Mouse (Mus musculus) right cerebral cortex, postnatal 36 days (tissue): ENCODE results near the gene Abhd17b.
"Not testable (repeated sequence)": the region's sequence is repeated elsewhere in the genome, so short reads cannot be mapped to it uniquely, and the experiment has no call there.

Experiments
- DNase-seq, 2 experiments: peaks; one replicate each; pipeline ENCODE4 v3.0.0; 2022; ENCODE audit warnings: low spot score in 2 of 2, mixed read lengths in 1 of 2

The Abhd17b gene

DNA sequence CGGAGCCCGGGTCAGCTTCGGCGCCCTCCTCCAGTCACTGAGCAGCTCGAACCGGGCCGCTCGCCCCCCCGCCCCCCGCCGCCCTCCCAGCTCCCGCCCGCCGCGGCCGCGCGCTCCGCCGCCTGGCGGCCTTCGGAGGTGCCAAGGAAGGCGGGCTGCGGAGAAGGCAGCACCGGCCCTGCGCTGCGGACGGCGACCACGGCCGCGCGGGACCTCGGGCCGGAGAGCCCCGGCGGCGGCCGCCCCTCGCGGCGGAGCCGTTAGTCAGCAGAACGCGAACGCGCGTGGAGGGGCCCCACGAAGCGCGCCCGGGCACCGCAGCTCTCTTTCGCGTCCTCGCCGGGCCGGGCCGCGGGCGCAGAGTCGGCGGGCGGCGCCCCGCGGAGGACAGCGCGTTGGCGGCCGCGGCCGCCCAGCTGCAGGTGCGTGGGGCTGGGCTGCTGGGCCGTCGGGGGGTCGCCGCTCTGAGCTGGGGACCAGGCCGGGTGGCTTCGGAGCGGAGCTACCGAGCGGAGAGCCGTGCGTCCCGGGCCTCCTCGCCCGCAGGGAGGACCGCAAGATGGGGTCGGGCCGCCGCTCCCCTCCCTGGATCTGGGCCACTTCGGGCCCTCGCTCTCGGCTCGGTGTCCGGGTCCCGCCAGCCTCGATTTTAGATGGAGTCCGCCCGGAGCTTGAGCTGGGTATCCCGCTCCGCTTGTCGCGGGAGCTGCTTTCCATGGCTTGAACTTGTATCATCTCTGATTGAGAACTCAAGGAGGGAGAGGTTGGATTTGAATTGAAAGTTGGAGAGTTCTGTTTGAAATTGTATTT lies at the start of gene Abhd17b:
Gene Abhd17b (plus strand): TSS at position 14 of the 810 bp plus-strand sequence.
- peak in 1 of 2 experiments; percentile 16 for DNase-seq

DNA sequence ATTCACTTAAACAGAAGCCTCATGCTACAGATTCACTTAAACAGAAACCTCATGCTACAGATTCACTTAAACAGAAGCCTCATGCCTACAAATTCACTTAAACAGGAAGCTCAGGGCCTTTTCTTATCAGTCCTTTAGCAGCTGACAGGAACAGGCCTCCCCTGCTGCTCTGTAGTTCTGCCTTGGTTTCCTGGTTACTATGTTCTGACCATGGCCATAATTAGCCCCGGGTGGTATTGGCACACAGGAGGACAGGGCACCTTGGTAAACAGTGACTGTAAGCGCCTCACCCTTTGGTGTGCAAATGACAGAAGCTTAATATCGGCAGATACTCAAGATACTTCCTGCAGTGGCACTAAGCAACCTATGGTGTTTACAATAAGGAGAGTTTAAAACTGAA lies 49.1 kb upstream of the Abhd17b start:
- no peak for DNase-seq

DNA sequence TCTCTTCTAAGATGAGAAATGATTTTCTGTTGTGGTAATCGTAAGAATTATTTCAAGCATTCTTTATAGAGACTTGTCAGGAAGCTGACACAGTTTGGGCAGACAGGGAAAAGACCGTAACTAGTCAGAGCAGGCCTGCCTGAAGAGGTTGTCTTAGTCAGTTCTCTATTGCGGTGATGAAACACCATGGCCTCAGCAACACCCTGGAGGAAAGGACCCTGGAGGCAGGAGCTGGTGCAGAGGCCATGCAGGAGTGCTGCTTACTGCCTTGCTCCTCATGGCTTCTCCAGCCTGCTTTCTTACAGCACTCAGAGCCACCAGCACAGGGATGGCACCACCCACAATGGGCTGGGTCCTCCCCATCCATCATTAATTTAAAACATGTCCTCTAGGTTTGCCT lies 47.7 kb upstream of the Abhd17b start:
- no peak for DNase-seq

DNA sequence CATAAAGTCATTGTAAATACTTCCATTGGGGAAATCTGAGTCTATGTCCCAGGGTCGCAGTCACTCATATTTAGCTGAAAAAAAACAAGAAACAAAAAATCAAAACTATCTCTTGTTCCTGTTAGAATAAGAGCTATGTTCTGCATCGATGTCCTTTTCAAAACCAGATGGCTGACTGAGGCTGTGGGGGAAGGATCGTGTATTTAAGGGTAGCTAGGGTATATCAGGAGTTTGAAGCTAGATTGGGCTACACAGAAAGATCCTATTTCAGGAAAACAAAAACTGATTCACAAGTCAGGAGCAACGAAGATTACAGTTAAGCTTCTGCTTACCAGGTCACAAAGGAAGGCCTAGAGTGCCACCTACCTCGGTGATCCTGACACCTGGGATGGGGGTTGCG lies 42.7 kb upstream of the Abhd17b start:
- no peak for DNase-seq

DNA sequence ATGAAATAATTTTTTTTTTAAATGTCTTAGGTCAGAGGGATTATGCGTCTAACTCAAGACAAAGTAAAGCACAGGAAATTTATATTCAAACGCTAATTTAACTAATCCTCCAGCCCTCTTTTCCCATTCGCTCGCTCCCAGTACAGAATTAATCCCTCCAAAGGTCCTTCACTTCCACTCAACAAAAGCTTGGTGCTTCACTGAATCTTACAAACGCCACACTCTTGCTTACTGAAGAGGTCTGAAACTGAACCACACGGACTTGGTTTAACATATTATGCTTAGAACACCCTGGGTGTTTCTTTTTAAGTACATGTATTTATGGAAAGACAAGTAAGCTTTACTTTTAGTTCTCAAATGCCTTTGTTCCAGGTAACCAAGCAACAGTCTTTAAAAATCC lies 41.7 kb upstream of the Abhd17b start:
- DNase-seq: no peak

DNA sequence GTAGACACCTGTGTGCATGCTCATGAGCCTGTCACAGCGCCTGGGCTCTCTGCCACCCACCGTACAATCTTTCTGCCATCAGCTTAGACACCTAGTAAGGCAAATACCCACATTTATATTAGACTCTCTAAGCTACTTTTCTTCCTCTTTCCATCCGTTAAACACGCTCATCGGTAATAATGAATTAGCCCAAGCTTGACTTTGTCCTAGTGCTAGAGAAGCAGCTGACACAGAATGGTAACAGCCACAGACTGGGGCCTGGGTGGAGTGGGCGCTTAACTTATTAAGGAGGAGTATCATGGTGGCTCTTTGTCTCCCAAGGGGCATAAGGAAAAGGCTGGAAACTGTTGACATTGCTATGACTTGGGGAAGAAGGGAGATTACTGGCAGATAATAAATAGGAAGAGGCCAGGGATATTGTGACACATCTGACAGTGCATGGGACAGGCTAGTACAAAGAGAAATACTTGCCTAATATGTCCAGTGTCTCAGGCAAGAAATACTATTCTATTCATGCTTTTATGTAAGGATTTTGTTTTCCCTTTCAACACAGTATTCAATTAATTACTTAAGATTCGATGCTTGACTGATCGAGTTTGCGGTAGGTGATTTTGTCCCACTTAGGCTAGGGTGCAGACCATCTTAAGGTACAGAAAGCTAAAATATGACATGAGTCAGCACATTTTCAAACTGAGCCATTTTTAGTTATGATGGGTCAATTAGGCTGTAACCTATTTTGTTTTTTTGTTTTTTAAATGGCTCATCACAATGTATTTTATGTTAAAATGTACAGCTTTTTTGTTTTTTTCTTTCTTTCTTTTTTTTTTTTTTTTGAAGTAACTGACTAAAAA lies 41.0 kb upstream of the Abhd17b start:
- no peak for DNase-seq

DNA sequence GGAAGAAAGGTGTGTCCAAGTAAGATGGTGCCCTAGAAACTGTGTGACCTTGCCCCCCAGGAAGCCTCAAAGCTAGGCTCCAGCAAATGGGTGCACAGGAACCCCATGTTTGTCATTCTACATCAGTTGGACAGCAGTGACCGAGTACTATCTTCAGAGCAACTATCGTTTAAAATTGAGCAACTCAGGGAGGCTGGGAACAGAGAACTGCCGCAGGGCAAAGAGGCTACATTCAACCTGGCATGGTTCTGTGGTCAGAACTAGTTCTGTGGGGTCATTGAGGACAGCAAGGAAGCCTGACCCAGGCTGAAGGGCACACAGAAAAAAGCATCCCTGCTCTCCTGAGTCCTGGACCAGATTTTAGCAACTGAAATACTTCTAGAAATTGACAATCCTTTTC lies 37.2 kb upstream of the Abhd17b start:
- no peak for DNase-seq

DNA sequence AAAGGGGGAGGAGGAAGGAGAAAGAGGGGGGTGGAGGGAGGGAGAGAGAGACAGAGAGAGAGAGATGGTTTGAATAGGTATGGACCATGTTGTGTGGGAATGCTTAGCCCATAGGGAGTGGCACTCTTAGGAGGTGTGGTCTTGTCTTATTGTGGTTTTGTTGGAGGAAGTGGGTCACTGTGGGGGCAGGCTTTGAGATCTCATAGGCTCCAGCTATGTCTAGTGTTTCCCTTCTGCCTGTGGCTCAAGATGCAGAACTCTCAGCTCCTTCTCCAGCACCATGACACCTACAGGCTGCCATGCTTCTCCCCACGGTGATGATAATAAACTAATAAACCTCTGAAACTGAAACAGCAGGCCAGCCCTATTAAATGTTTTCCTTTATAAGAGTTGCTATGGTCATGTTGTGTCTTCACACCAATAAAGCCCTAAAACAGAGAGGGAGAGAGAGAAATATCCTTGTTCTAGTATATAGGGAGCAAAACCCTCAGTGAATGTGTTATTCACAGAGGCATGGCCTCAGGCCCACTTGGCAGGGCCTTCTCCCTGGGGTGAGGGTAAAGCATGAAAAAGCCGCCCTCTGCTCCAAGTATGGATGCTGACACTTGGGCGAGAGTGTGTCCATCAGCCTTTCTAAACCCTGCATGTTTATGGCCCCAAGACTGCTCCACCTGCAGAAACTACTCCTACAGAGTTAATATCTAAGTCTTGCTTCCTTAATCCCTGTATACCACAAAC lies 29.4 kb upstream of the Abhd17b start:
- DNase-seq: no peak

DNA sequence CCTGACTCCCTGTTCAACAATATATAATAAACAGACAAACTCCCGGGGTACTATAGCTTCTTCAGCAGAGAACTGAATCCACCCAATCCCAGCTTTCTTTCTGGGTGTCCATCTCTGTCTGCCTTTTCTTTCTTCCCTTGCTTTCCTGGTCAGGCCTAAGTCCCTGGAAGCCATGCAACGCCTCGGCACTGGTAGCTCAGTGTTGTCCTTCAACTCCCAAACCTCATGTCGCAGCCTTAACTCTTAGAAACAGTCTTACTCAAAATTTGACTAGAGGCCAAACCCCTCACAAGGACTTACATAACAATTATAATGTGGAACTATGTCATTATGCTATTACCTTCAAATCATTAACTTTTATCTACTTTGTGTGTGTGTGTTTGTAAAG lies 28.8 kb upstream of the Abhd17b start:
- no peak for DNase-seq

DNA sequence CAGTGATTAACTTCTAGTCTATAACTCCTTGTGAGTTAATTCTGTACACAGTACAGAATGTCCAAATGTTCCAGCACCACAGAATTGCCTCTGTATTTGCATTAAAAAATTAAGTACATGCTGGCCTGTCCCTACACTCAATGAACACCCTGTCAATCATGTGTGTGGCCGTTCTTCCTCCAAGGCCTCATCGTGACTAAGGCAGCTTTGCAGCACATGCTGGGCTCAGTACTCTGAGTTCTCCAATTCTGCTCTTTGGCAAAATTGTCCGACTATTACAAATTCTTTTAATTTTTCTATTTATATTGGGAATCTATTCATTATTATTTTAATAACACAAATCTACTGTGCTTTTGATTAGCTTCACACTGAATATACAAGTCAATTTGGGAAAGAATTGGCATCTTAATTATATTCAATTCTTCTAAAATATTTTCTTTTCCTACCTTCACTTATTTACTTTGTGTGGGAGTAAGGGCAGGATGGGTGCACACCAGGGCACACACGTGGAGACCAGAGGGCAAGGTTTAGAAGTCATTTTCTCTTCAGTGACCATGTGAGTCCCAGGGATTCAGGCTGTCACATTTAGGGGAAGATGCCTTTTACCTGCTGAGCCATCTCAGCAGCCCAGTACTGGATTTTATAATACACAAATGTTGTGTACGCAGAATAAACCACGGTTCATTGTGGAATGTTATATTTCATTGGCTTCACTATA lies 26.6 kb upstream of the Abhd17b start:
- DNase-seq: no peak

DNA sequence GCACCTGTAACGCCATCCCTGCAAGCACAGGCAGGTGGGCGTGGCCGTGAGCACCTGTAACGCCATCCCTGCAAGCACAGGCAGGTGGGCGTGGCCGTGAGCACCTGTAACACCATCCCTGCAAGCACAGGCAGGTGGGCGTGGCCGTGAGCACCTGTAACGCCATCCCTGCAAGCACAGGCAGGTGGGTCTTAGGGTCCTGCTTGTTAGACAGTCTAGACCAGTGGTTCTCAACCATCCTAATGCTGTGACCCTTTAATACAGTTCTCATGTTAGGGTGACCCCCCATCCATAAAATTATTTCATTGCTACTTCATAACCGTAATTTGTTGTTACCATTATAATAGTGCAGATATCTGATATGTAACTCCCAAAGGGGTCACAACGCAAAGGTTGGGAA lies 24.5 kb upstream of the Abhd17b start:
- DNase-seq: not testable (repeated sequence)

DNA sequence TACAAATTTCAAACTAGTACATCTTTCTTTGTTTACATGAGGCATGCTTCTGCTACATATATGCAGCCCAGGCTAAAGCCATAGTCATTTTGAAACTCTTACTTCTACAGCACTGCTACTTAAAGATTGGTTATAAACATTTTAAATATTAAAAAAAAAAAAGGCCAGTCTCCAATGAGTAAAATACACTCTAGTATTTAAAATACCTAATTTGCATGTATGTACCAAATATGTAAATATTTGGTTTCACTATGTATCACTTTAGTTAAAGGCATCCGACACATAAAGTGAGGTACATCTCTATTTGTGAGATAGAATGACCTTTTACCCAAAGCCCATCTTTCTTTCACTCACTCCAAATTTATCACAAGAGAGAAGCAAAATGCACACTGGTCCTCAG lies 24.0 kb upstream of the Abhd17b start:
- DNase-seq: no peak

DNA sequence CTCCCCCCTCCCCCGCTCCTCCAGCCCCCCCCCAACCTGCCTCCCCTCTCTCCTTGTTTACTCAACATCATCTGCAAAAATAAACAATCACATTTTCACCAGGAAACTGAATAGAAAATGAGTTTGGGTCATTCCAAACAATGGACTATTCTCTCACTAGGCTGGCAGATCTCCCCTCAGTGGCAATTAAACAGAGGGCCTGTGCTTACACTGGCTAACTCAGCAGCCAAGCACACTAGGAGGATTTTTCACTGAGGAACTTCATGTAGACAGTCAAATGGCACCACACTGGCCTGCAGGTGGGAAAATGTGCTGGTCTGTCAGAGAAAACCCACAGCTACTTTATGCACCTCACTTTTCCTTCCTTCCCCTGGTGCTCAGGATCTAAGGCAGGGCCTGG lies 23.5 kb upstream of the Abhd17b start:
- DNase-seq: no peak

DNA sequence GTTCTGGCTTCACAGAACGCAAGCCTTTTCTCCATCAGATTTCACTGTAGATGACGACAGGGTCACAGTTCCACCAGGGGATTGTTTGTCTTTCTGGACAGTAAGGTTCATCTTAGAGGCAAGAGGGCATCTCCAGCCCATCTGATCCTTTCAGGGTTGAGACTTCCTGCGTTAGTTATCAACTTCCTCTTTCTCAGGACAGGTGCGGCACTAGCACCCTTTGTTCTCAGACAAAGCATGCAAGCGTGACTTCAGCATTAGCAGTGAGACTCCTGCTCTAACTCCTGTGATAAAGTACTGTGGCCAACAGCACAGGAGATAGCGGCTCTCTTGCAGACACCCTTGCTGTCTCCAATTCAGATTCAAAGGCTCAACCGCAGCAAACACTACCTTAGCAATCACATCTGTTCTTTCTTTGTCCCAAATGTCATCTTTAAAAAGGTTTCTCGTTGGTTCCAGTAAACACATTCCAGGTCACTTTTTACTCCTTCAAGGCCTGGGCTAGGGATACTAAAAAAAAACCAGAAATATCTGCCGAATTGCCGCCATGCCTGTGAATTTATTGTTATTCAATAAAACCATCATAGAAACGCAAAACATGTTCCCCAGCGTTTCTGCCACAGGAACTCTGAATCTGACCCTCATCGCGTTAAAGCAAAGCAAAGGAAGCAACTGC lies 22.2 kb upstream of the Abhd17b start:
- no peak for DNase-seq

DNA sequence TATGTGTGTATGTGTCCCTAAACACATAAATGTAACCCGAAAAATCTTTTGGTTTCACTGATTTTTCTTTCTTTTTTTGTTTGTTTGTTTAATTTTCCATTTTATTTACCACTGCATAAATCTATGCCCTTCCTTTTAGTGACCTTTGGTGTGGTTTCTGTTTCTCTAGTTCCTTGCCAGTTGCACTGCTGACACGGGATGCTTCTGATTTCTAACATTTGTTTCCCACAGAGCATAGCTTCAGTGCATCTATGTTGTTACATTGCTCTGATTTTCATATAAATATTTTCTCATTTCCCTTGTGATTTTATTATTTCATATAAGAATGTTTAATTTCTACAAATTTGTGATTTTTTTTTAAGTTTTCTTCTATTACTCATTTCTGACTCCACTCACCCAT lies 17.6 kb upstream of the Abhd17b start:
- DNase-seq: no peak

DNA sequence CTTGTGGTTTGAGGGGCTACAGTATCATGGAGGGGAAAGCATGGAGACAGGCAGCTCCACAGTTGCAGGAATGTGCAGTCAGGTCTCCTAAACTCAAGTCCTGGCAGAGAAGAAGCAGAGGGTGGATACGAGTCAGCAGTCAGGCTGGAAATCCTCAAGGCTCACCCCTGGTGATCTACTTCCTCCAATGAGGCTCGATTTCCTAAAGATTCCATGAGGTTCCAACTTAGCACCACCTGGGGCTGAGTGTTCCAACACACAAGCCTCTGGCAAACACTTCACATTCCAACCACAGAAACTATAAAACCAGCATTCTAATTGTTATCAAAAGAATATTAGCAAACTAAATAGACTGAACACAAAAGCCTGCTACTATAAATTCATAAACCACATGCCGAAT lies 16.1 kb upstream of the Abhd17b start:
- DNase-seq: no peak

DNA sequence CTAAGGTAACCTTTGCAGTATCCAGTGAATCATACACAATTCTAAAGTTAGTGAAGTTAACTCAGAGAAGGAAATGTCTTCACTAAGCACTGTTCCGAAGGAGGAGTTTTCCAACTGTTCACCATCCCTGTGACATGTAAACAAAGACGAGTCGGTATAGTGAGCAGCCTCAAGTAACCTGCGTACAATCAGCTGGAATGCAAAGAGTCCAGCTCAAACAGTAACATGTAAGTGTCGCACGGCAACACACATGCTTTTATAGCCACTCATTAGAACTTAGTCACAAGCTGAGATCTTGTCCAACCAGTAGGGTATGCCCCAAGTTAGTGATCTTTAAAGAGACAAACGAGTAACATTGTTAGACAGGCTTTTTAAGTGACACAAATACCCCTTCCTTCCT lies 15.3 kb upstream of the Abhd17b start:
- DNase-seq: no peak

DNA sequence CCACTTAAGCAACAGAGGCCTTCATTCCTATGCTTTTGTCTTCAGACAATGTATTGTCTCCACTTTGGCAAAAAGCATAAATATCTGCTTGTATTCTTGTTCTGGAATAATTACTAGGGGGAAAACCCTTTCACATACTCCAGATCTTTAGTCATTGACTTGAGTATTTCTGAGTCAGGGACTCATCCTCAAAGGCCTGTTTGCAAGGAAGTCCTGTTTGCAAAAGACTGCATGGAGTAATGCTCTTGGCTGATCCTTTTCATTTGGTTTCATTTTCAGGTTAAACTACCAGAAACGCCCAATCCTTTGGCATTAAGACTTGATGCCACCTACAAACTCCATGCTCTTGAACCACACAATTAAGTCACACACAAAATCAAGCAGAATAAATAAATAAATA lies 9.1 kb upstream of the Abhd17b start:
- DNase-seq: no peak

DNA sequence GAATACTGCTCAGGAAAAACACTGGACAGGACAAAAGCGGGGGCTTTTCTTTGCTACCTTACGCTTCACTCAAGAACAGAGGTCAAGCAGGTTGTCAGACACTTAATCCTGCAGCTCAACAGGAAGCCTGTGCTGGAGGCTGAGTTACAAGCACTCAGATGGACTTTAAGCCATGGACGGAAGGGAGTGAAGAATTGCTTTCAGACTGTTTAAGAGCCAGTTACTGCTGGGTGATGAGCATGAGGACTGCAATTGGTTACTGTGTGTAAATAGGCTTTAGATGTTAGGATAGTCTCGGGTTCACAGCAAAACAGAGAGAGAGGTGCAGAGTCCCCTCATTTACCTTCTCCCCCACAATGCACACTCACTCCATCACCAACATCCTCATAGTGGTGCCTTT lies 7.7 kb upstream of the Abhd17b start:
- DNase-seq: no peak

DNA sequence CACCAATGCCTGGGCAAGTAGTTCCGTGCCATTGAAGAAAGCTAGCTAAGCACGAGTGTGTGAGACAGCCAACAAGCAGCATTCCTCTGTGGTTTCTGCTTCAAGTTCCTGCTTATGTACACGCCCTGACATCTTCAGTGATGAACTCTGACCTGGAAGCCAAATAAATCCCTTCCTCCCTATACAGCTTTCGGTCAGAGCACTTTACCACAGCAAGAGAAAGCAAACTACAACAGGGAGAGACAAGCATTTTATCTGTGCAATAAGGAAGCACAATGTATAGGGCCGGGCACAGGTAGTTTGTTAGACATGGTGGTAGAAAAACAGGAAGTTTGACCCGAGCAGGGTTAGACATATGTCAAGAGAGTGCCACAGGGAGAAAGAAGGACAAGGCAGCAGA lies 6.8 kb upstream of the Abhd17b start:
- no peak for DNase-seq

DNA sequence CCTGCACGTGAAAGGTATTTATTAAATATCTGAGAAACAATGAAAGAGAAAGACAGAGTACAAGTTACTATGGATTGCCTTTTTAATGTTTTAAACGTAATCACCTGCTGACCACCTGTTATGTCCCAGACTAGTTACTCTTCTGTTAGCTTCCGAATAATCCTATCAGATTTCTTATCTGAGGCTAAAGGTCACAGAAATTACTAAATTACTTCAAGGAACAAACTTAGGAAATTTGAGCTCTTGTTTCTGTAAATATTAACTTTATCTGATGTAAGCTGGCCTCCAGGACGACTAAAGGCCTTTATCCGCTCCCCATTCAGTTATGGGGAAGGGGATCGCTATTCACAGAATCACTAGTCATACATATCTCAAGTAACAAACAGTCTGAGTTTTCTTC lies 1.3 kb upstream of the Abhd17b start:
- no peak for DNase-seq
